Mouse (Mus musculus) ES-E14 (cell line): Measurements from ENCODE around the gene Cmklr1. TPM values are rescaled to one million over a fixed set of nuclear protein-coding genes. Genes with fewer than 3 reads are reported as not detected.

Experiments used
- DNase-seq: peaks from one replicate; pipeline ENCODE4 v3.0.0-alpha.2; 2013; ENCODE audit warnings: low read depth, low spot score
- H3K27ac ChIP-seq: 2 replicates; pipeline ENCODE4 v1.5.1; 2012; ENCODE audit warnings: low read depth, mild to moderate bottlenecking, low read length, moderate library complexity, mixed read lengths; ENCODE audit not compliant: poor library complexity, insufficient read depth, severe bottlenecking
- H3K36me3 ChIP-seq: 2 replicates; pipeline ENCODE4 v1.6.1; 2012; ENCODE audit warnings: mild to moderate bottlenecking, low read length, moderate library complexity, mixed read lengths; ENCODE audit not compliant: control insufficient read depth, poor library complexity, insufficient read depth, severe bottlenecking
- H3K4me1 ChIP-seq, 2 experiments: fragments of 150-350 bp in 1 of 2; sonication (generic) in 1 of 2; 2 replicates each; pipeline ENCODE4 v1.6.1; 2012; ENCODE audit warnings: low read length in 2 of 2, mild to moderate bottlenecking in 1 of 2, mixed read lengths in 1 of 2; ENCODE audit not compliant: control insufficient read depth in 2 of 2, insufficient read depth in 2 of 2, poor library complexity in 1 of 2
- H3K4me3 ChIP-seq, 2 experiments: fragments of 150-350 bp in 1 of 2; sonication (generic) in 1 of 2; 2 replicates each; pipeline ENCODE4 v1.5.1; 2012; ENCODE audit warnings: low read length in 2 of 2, low read depth in 1 of 2, mild to moderate bottlenecking in 1 of 2, mixed read lengths in 1 of 2; ENCODE audit not compliant: insufficient read depth in 1 of 2, poor library complexity in 1 of 2, severe bottlenecking in 1 of 2
- H3K9ac ChIP-seq: 2 replicates; pipeline ENCODE4 v1.6.1; 2012; ENCODE audit warnings: low read depth, mild to moderate bottlenecking, low read length, mixed read lengths; ENCODE audit not compliant: poor library complexity, insufficient read depth, severe bottlenecking
- H3K9me3 ChIP-seq: fragments of 150-350 bp; sonication (generic); 2 replicates; pipeline ENCODE4 v1.6.1; 2012; ENCODE audit warnings: low read depth, mild to moderate bottlenecking, low read length; ENCODE audit not compliant: control insufficient read depth, insufficient read depth
- CHD2 ChIP-seq: IDR thresholded peaks from 2 replicates; pipeline ENCODE4 v1.6.1; 2014; ENCODE audit warnings: mild to moderate bottlenecking, low read depth, low read length, inconsistent platforms
- HCFC1 ChIP-seq: IDR thresholded peaks from 2 replicates; pipeline ENCODE4 v1.6.1; 2012; ENCODE audit warnings: low read length, inconsistent platforms, borderline replicate concordance; ENCODE audit not compliant: insufficient read depth
- MAFK ChIP-seq: IDR thresholded peaks from 2 replicates; pipeline ENCODE4 v1.6.1; 2014; ENCODE audit warnings: mild to moderate bottlenecking, low read depth, low read length, inconsistent platforms; ENCODE audit not compliant: insufficient read depth
- ZC3H11A ChIP-seq: IDR thresholded peaks from 2 replicates; pipeline ENCODE4 v1.6.1; 2012; ENCODE audit warnings: low read depth, mild to moderate bottlenecking, inconsistent platforms, low read length, borderline replicate concordance
- ZNF384 ChIP-seq: IDR thresholded peaks from 2 replicates; pipeline ENCODE4 v1.6.1; 2012; ENCODE audit warnings: low read depth, low read length, inconsistent platforms
- in situ Hi-C, 2 experiments: fragments of 600-800 bp; cut with MboI; formaldehyde crosslinking; loops; one replicate each; pipeline ENCODE4 v1.15.1; 2025; ENCODE audit warnings: low sequenced_read_pairs in 2 of 2, inconsistent platforms in 1 of 2; ENCODE audit not compliant: unreplicated experiment in 2 of 2
- total RNA-seq: library from RNA; depleted of rRNA; stranded (reverse); fragments of 300-350 nt; gene quantifications from 2 replicates; pipeline ENCODE4 v1.2.3, GENCODE M21; 2012

Cmklr1 gene
- total RNA-seq, 1 experiment: 10.4 TPM

GRCm38 (mm10) chr5:113690866-113691265, 40.6 kb upstream of the Cmklr1 start:
- DNase-seq: no peak
- Histone ChIP-seq H3K4me1 (peaks cover 7 to 14% of the 10 kb centered on the region in 2 experiments; a peak in 3 of 4 replicates), H3K4me3 (no peak overlapping the region), H3K9ac (no peak overlapping the region), H3K36me3 (no peaks in the 10 kb centered on the region), H3K27ac (no peak overlapping the region), H3K9me3 (no peaks in the 10 kb centered on the region)
- TF ChIP-seq HCFC1 (no peak), ZC3H11A (no peak), ZNF384 (no peak), CHD2 (no peak), MAFK (no peak)
- in situ Hi-C loops: no loop called here

- H3K36me3 ChIP-seq: no peaks in the 10 kb centered on the region
- in situ Hi-C loops: no loop called here
- DNase-seq: no peak
- TF ChIP-seq HCFC1 (no peak), CHD2 (no peak), ZNF384 (no peak), ZC3H11A (no peak), MAFK (no peak)
- no peaks in the 10 kb centered on the region for H3K9me3 ChIP-seq
- no peak overlapping the region for H3K27ac ChIP-seq
- H3K4me3 ChIP-seq: no peak overlapping the region
- no peak overlapping the region for H3K9ac ChIP-seq
- peaks cover 7 to 13% of the 10 kb centered on the region in 2 experiments; a peak in 3 of 4 replicates for H3K4me1 ChIP-seq
Measured at GRCm38 (mm10) chr5:113690069-113690548, 39.9 kb upstream of the Cmklr1 start.

- no peak for TF ChIP-seq CHD2
- TF ChIP-seq HCFC1: no peak
- no peak for TF ChIP-seq ZNF384
- no peak for TF ChIP-seq ZC3H11A
- no peak for TF ChIP-seq MAFK
- H3K4me1 ChIP-seq: peaks cover 0 to 1% of the 10 kb centered on the region in 2 experiments; a peak in 1 of 4 replicates
- no peak overlapping the region for H3K9ac ChIP-seq
- no peak overlapping the region for H3K27ac ChIP-seq
- H3K36me3 ChIP-seq: no peaks in the 10 kb centered on the region
- in situ Hi-C loops: no loop called here
- no peak overlapping the region for H3K4me3 ChIP-seq
- no peak for DNase-seq
- H3K9me3 ChIP-seq: no peaks in the 10 kb centered on the region
Measured at GRCm38 (mm10) chr5:113687514-113687913, 37.3 kb upstream of the Cmklr1 start.

GRCm38 (mm10) chr5:113685471-113685870, 35.2 kb upstream of the Cmklr1 start:
- Histone ChIP-seq H3K36me3 (no peaks in the 10 kb centered on the region), H3K27ac (no peak overlapping the region), H3K4me1 (peaks cover 2 to 5% of the 10 kb centered on the region in 2 experiments; a peak in 2 of 4 replicates), H3K9ac (no peak overlapping the region), H3K4me3 (no peak overlapping the region), H3K9me3 (no peaks in the 10 kb centered on the region)
- TF ChIP-seq MAFK (no peak), CHD2 (no peak), ZC3H11A (no peak), ZNF384 (no peak), HCFC1 (no peak)
- in situ Hi-C loops: no loop called here
- no peak for DNase-seq
